Comparison of ENCODE assay signal across 8 mouse cellular contexts in the genomic region with DNA sequence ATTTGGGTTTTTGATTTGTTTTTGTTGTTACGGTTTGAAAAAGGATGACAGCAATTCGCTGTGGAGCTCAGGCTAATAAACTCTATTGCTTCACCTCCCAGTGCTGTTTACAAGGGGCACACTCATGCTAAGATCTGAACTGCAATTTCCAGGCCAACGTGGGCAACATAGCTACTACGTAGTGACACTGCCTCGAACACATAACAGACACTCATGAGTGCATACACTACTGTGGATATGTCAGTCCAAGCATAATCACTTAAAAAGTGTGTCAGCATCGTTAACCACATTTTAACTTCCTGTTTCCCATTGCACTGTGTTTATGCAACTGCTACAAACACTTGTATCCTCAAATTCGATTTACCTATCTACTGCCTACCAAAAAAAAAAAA. TPM values are rescaled to one million over a fixed set of nuclear protein-coding genes. Genes with fewer than 3 reads are reported as not detected.
DNase-seq lines count a peak whose midpoint lies in the region; ATAC-seq and TF ChIP-seq lines count a peak whose summit lies in the region.

No protein-coding gene starts in this region.

- H3K36me3 ChIP-seq in lung, embryonic 15.5 days = 0 out of 2 replicates have a peak, but pooled peaks cover 3% of the 10 kb centered on the region
- H3K36me3 ChIP-seq in embryonic facial prominence, embryonic 13.5 days = peaks cover 10% of the 10 kb centered on the region
- H3K36me3 ChIP-seq in intestine, postnatal 0 days (ENCODE audit: control insufficient read depth, insufficient read depth) = 0 out of 2 replicates have a peak, but pooled peaks cover 7% of the 10 kb centered on the region
- H3K36me3 ChIP-seq in neural tube, embryonic 12.5 days = peaks cover 10% of the 10 kb centered on the region; the same call in 1 of the 2 replicates

- H3K9ac ChIP-seq in lung, embryonic 15.5 days = peak overlapping the region; percentile 27
- peak overlapping the region; percentile 89; the same call in 1 of the 2 replicates for H3K9ac ChIP-seq in embryonic facial prominence, embryonic 13.5 days
- peak overlapping the region; percentile 77 for H3K9ac ChIP-seq in intestine, postnatal 0 days (ENCODE audit: low read depth, low read length)
- H3K9ac ChIP-seq in neural tube, embryonic 12.5 days = 0 out of 2 replicates have a peak overlapping the region, but pooled peaks have one; percentile 17

- H3K9me3 ChIP-seq in lung, embryonic 15.5 days = no peaks in the 10 kb centered on the region
- H3K9me3 ChIP-seq in embryonic facial prominence, embryonic 13.5 days = no peaks in the 10 kb centered on the region
- no peaks in the 10 kb centered on the region for H3K9me3 ChIP-seq in intestine, postnatal 0 days (ENCODE audit: control insufficient read depth)
- H3K9me3 ChIP-seq in neural tube, embryonic 12.5 days = no peaks in the 10 kb centered on the region

- 11% methylated on average over 7 of the region's 7 CpGs for WGBS in lung, embryonic 15.5 days
- 27% methylated on average over 7 of the region's 7 CpGs for WGBS in embryonic facial prominence, embryonic 13.5 days
- WGBS in intestine, postnatal 0 days = 16% methylated on average over 7 of the region's 7 CpGs
- WGBS in neural tube, embryonic 12.5 days = 34% methylated on average over 7 of the region's 7 CpGs

- intact Hi-C loops in gastrocnemius, postnatal 14 days (cut with DNase I; ENCODE audit: low total_unique reads) = no loop called here

- peak overlapping the region; percentile 90 for H3K27ac ChIP-seq in lung, embryonic 15.5 days
- H3K27ac ChIP-seq in embryonic facial prominence, embryonic 13.5 days = peak overlapping the region; percentile 57; the same call in 1 of the 2 replicates
- H3K27ac ChIP-seq in intestine, postnatal 0 days (ENCODE audit: low read depth, low read length) = peak overlapping the region; percentile 50; the same call in 1 of the 2 replicates
- H3K27ac ChIP-seq in neural tube, embryonic 12.5 days = no peak overlapping the region

- no peaks in the 10 kb centered on the region for H3K27me3 ChIP-seq in lung, embryonic 15.5 days
- H3K27me3 ChIP-seq in embryonic facial prominence, embryonic 13.5 days = no peaks in the 10 kb centered on the region
- no peaks in the 10 kb centered on the region for H3K27me3 ChIP-seq in intestine, postnatal 0 days (replicated peaks; ENCODE audit: control insufficient read depth, insufficient read depth, low read length)
- no peaks in the 10 kb centered on the region for H3K27me3 ChIP-seq in neural tube, embryonic 12.5 days (replicated peaks)

- peaks cover 8% of the 10 kb centered on the region for H3K4me1 ChIP-seq in lung, embryonic 15.5 days
- H3K4me1 ChIP-seq in embryonic facial prominence, embryonic 13.5 days = peaks cover 7% of the 10 kb centered on the region
- H3K4me1 ChIP-seq in intestine, postnatal 0 days (replicated peaks; ENCODE audit: control insufficient read depth, insufficient read depth, low read length) = 0 out of 2 replicates have a peak, but pooled peaks cover 4% of the 10 kb centered on the region
- H3K4me1 ChIP-seq in neural tube, embryonic 12.5 days = peaks cover 7% of the 10 kb centered on the region

- peak overlapping the region; percentile 61 for H3K4me2 ChIP-seq in lung, embryonic 15.5 days
- peak overlapping the region; percentile 75 for H3K4me2 ChIP-seq in embryonic facial prominence, embryonic 13.5 days
- H3K4me2 ChIP-seq in intestine, postnatal 0 days (replicated peaks; ENCODE audit: low read depth) = peak overlapping the region; percentile 61
- peak overlapping the region; percentile 75 for H3K4me2 ChIP-seq in neural tube, embryonic 12.5 days (replicated peaks)

- DNase-seq in lung, adult 18-20 months = no peak
- no peak for DNase-seq in adrenal gland, postnatal 10 days
- no peak for DNase-seq in gastrocnemius, postnatal 14 days
- DNase-seq in embryo, embryonic 10.5 days (ENCODE audit: low spot score) = no peak

- peak overlapping the region; percentile 88 for H3K4me3 ChIP-seq in lung, embryonic 15.5 days
- H3K4me3 ChIP-seq in embryonic facial prominence, embryonic 13.5 days = peak overlapping the region; percentile 84
- peak overlapping the region; percentile 87 for H3K4me3 ChIP-seq in intestine, postnatal 0 days (ENCODE audit: low read depth, low read length)
- H3K4me3 ChIP-seq in neural tube, embryonic 12.5 days = peak overlapping the region; percentile 84

- no peak for TF ChIP-seq CTCF in intestine, postnatal 0 days (IDR thresholded peaks at IDR 0.05; ENCODE audit: low read depth)

- peak; percentile 70 for ATAC-seq in lung, embryonic 15.5 days (ENCODE audit: borderline replicate concordance, extremely low read depth, low FRiP score, low TSS enrichment)
- no peak for ATAC-seq in embryonic facial prominence, embryonic 13.5 days (ENCODE audit: insufficient number of reproducible peaks, insufficient read depth, low FRiP score, low TSS enrichment, low read depth)
- peak; percentile 50 for ATAC-seq in intestine, postnatal 0 days
- peak; percentile 60 for ATAC-seq in neural tube, embryonic 12.5 days (ENCODE audit: low FRiP score, low read depth)

RNA-seq across cellular contexts. Expression of a gene that starts 0.4 kb away (rescaled TPM):
- polyA plus RNA-seq in lung, embryonic 15.5 days (2015; fragmentation: Nextera tagmentation; extraction: Ambion mirVana) = 239 and 245 TPM in 2 replicates
- polyA plus RNA-seq in embryonic facial prominence, embryonic 13.5 days (2015; fragmentation: Nextera tagmentation; extraction: Ambion mirVana) = 286 and 293 TPM in 2 replicates
- 164 and 166 TPM in 2 replicates for polyA plus RNA-seq in intestine, postnatal 0 days (2015; fragmentation: Nextera tagmentation; extraction: Ambion mirVana)
- polyA plus RNA-seq in neural tube, embryonic 12.5 days (2016; fragmentation: Nextera tagmentation; extraction: Ambion mirVana) = 286 and 291 TPM in 2 replicates
- total RNA-seq in adrenal gland, postnatal 10 days (2021) = 100 to 1,000 TPM; 206 to 221 TPM
- 100 to 1,000 TPM; 155 to 162 TPM for total RNA-seq in gastrocnemius, postnatal 14 days (2021)

RNA-seq across cellular contexts. Expression of a gene that starts 27.6 kb away (rescaled TPM):
- polyA plus RNA-seq in lung, embryonic 15.5 days (2015; fragmentation: Nextera tagmentation; extraction: Ambion mirVana) = 22.0 and 22.9 TPM in 2 replicates
- polyA plus RNA-seq in embryonic facial prominence, embryonic 13.5 days (2015; fragmentation: Nextera tagmentation; extraction: Ambion mirVana) = 22.2 and 25.1 TPM in 2 replicates
- polyA plus RNA-seq in intestine, postnatal 0 days (2015; fragmentation: Nextera tagmentation; extraction: Ambion mirVana) = 8.7 and 9.7 TPM in 2 replicates
- polyA plus RNA-seq in neural tube, embryonic 12.5 days (2016; fragmentation: Nextera tagmentation; extraction: Ambion mirVana) = 33.2 and 34.9 TPM in 2 replicates
- 10 to 100 TPM; 35.3 to 39.8 TPM for total RNA-seq in adrenal gland, postnatal 10 days (2021)
- total RNA-seq in gastrocnemius, postnatal 14 days (2021) = 10 to 100 TPM; 12.4 to 13.8 TPM

Comparison
In these comparisons a context has a peak if more than half of its experiments do, and no peak if none do; other contexts are left out.
1. H3K9ac ChIP-seq: peak in every context shown above with its lines; median percentile 89 in embryonic facial prominence, embryonic 13.5 days; 77 in intestine, postnatal 0 days; 27 in lung, embryonic 15.5 days; 17 in neural tube, embryonic 12.5 days.